Mouse (Mus musculus): ENCODE measurements around the gene Serpina3j. TPM values are rescaled to one million over a fixed set of nuclear protein-coding genes. Genes with fewer than 3 reads are reported as not detected.
"Not testable (repeated sequence)": the region's sequence is repeated elsewhere in the genome, so short reads cannot be mapped to it uniquely, and the experiment has no call there.

Serpina3j gene
- total RNA-seq (2021): not detected
- long read RNA-seq, experiment 1: 0 reads
- long read RNA-seq, experiment 2: 0 reads

DNA sequence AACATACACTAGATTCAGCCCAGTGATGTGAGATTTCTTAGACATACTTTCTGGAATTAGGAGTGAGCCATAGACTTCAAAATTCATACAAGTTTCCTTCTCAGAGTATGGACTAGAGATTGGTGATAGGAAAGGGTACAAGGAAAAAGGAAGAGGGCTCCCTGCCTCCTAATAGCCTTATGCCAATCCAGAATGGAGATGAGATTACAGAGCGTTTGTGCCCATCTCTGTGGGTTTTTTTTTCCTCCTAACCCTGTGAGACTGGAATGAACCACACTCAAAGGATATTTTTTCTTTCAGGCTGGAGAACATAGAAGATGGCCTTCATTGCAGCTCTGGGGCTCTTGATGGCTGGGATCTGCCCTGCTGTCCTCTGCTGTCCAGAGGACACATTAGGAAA, at the start of gene Serpina3j:
Serpina3j (plus strand) TSS at position 301 of the 400 bp plus-strand sequence.
- DNase-seq (ENCODE audit: low spot score): no peak

DNA sequence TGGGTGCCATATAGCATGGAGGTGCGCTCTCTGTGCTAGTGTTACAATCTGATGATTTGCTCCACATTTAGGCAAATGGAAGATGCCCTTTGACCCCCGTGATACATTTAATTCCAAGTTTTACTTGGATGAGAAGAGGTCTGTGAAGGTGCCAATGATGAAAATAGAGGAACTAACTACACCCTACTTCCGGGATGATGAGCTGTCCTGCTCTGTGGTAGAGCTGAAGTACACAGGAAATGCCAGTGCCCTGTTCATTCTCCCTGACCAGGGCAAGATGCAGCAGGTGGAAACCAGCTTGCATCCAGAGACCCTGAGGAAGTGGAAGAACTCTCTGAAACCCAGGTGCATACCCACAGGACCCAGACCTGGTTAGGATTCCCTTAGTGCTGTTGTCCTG, 48.0 kb upstream of the Serpina3j start:
- no peak for DNase-seq (ENCODE audit: low spot score)

DNA sequence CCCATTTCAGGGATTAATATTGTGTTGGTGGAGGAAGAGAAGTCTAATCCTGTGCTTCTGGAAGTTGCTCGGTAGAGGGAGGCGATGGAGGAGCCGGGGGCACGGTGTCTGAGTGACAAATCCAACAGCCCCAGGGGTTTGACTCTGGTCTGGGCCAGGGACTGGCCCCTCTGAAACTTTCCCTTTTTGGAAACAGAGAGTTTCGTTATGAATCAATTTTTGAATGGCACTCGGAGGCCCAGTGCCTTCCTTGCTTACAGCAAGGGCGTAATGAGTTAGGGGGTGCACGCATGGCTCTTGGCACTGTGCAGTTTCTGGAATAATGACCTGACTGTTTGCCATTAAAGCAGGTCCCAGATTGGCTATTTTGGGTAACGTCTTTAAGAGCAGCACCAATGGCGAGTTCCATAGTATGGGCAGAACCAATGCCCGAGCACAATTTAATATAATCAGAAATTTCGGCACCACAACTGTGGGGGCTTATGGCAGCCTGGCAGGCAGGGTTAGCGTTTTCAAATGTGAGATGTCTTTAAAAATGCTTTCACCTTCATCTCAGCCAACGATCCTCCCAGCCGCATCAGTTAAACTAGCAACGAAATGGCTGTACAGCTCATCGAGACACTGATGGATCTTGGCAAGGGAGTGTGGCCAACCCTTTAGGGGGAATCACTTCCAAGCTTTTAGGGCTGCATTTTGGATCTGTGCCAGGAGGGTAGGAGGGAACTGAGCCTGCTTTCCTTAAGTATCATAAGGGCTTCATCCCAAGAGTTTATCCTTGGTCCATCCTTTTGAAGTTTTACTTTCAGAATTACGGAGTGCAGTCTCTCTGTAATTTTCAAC, 35.9 kb upstream of the Serpina3j start:
- no peak for DNase-seq (ENCODE audit: low spot score)

DNA sequence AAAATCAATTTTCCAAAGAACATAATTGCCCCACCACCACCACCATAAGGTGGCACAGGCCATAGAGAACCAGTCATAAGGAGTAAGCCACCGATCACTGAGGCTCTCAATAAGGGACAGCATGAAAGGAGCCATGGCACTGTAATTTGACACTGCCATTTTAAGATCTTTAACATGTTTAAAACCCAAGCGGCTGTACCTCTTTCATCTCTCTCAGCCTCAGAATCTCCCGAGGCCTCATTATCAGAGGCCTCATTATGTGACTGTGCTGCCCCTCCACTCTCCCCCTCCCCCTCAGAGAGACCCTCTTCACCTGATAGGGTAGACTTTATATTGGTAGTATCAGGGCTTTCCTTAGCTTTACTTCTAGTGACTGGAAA, 35.3 kb upstream of the Serpina3j start:
- DNase-seq (ENCODE audit: low spot score): no peak

DNA sequence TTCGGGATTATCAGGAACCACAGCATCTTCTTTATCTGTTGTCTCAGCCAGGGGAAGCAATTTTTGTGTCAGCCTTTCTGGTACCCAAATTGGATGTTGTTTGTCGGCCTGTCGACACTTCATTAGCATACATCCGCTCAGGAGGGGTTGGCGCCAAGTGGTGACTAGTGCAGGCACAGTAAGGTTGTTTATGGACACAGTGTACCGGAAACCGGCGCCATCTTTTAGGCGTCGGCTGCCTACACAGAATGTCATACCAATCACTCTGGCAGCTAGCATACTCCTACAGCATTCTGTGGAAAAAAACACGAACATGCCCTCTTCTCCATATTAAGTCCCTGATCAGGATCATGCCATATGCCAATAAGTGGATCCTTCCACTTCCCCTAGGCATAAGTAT, 31.0 kb upstream of the Serpina3j start:
- DNase-seq (ENCODE audit: low spot score): no peak

DNA sequence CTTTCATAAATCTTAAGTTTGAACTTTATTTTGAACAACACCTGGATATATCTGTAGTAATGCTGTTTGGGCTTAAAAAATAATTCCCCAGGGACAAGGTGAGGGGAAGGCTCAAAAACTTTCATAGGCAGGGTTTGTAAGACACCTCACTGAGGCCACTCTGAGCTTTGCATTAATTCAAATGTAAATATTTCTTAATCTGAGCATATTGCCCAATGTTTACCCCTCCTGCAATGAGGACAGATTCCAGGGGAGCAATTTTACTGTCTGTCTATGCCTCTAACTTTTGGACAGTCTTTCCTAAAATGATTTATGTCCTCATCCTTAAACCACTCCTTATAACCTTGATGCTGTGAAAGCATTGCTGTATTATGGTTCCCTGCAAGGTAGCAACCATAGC, 26.0 kb upstream of the Serpina3j start:
- no peak for DNase-seq (ENCODE audit: low spot score)

DNA sequence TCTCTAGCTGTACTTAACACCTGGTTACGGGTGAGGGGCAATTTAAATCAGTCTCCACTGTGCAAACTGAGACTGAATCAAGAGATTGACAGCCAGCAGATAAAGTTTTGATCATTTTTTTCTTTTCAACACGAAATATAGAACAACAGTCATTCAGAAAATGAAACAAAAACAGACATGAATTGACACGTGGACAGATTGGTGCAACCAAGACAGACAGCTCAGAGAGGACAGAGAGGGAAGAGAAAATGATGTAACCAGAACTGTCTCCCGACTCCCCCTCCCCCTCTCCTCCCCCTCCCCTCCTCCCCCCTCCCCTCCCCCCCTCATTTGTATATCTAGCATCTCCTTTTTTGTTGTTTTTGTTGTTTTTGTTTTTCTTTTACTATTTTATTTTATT, 24.5 kb upstream of the Serpina3j start:
- DNase-seq (ENCODE audit: low spot score): no peak

DNA sequence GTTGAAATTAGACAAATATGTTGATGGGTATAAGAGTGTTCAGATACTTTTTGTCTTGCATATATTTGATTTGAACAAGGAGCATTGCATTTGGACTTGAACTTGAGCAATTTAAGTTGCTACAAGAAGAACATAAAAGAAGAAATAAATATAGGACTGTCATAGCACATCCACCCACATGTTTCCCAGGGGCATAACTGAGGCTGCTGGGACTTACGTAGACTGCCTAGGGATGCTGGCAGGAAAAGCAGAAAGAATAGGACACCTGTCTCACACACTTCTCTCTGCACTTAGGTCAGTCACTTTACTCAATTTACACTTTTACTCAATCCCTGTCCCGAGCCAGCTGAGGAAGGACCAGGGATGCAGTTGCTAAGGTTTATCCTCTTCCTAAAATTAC, 20.4 kb upstream of the Serpina3j start:
- no peak for DNase-seq (ENCODE audit: low spot score)

DNA sequence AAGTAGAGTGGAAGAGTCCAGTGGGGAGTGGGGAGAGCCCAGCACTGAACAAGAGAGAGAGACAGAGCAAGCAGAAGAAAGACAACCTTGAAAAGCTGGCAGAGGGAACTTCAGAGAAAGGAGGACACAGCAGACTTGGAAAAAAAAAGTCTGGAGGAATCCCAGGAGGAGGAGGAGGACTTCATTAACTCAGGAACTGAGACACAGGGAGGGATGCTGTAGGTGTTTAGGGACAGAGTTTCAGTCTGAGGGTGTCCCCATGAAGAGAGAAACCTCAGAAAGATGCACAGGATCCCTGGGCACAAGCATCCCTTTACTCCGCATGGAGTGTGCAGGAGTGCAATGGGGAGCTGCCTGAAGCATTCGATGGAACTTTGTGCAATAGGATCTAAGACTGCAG, 16.3 kb upstream of the Serpina3j start:
- DNase-seq (ENCODE audit: low spot score): no peak

DNA sequence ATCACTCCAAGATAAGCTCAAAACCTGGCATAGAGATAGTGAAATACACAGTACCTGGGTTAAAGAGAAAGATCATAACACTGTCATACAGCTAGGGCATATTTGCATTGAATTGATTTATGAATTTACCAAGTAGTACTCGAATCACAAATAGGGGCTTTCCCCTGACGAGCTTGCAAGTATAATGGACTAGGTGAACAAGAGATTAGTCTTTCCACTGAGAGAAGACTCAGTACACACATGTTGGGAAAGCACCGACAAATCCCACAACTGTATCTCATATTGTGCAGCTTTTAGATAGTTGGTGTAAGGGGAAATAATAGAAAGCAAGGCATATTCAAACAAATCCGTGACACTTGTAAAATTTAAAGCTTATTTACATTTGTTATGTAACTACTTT, 8.4 kb upstream of the Serpina3j start:
- DNase-seq (ENCODE audit: low spot score): no peak

DNA sequence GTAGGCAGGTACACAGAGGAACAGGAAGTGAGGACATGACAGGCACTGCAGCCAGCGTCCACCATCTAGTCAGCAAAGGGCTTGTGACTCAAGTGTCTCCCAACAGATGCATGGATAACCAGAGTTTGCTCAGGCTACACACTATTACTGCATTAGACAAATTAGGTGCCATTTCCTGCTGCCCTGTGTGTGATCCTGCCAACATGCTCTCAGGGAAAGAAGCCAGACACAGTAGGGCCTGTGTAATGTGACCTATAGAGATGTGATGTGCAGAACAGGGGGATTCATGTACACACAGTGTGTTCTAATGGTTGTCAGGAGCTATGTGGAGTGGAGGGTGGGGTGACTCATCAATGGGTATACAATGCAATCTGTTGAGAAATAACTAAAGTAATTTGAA, 8.1 kb downstream of the Serpina3j start:
- no peak for DNase-seq (ENCODE audit: low spot score)

DNA sequence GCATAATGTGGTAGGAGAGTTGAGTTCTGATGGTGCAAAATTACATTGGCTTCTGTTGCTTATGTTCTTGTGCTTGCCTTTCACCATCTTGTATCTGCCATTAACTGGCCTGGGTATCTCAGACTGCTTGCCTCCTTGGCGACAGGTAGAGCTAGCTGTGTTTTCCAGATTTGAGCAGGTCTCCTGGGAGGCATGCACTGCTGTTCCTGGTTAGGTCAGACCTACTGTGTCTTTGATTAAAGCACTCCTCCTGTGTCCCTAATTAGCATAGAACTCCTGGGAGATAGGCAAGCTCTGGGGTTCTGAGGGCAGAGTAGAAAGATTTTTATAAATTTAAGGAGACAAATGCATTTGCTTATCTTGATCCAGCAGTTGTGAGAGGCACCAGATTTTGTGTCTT, 17.3 kb downstream of the Serpina3j start:
- no peak for DNase-seq (ENCODE audit: low spot score)

DNA sequence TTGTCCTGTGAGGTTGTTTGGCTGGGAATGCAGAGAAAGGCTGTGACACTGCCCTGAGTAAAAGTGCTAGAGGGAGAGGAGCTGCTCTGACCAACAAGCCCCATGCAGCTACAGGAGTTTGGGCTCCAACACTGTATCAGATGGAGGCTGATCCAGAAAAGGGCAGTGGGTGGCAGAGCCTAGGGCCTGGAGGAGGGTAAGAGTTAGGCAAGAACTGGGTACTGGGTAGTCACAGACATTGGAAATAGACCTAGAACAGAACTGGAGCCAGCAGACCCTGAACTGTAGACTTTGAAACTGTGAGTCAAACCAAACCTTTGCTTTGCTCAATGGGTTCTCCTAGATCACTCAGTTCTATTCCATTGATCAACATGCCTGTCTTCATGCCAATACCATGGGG, 22.5 kb downstream of the Serpina3j start:
- DNase-seq (ENCODE audit: low spot score): not testable (repeated sequence)

DNA sequence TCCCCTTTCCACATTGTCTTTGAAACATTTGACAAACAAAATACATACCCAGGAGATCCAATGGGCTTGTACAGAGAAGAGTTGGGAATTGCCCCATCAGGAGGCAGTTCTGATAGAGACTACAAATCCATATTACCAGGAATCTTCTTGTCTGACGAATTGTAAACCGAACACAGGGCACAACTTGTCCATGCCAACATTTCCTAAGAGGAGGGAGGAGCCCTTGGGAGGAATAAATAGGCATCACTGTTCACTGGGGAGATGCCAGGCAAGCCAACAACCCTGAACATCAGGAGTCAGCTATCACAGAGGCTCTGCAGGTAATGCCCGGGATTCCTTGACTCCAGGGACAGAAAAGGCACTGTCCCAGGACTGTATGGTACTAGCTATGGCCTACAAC, 23.9 kb downstream of the Serpina3j start, which contains the start of the genes Serpina3k and Serpina3m:
Serpina3k (plus strand) TSS at position 261 of the 400 bp plus-strand sequence.
Serpina3m (plus strand) TSS at position 261 of the 400 bp plus-strand sequence.
- DNase-seq (ENCODE audit: low spot score): not testable (repeated sequence)

DNA sequence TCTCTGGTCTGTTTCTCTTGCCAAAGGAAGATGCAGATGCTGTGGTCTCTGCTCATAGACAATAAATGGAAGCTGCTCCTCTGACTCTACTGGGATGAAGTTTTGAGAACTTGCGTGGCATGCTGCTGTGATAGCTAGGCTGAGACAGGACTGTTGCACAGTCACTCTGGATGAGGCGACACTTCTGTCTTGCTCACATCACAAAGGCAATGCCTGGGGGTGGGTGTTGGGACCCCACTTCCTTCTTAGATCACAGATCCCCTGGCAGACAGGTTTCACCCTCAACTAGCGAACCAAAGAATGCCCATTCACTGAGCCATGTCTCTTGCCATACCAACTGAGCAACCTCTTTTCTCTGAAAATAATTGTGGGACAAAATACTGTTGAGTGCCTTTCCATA, 24.4 kb downstream of the Serpina3j start:
- no peak for DNase-seq (ENCODE audit: low spot score)

DNA sequence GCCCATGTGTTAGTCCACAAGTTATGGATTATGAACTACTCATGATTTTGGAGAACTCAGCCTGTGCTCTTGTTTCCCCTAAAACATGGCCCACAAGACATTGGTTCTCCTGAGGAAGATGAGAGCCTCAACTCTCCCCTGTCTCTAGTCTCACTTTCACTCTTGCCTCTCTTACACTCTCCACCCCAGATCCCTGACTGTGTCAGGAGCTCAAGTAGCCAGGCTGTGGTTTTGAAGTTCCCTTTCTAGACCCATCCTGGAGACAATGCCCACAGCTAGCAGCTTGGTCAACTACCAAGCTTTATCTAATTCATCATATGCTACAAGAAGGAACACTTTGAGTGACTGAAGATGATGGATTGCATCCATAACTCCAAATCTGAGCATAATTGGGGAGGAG, 28.1 kb downstream of the Serpina3j start:
- not testable (repeated sequence) for DNase-seq (ENCODE audit: low spot score)

DNA sequence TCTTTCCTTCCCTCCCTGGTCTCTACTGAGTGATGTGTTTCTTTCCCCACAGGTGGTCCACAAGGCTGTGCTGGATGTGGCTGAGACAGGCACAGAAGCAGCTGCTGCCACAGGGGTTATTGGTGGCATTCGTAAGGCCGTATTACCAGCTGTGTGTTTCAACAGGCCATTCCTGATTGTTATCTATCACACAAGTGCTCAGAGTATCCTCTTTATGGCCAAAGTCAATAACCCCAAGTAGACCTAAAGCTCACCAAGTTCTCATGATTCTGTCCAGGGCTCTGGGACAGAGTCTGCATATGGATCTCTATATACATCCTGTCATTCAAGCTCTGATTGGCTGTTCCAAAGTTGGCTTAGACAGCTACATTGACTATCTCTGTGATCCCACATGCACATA, 30.8 kb downstream of the Serpina3j start:
- DNase-seq (ENCODE audit: low spot score): no peak

DNA sequence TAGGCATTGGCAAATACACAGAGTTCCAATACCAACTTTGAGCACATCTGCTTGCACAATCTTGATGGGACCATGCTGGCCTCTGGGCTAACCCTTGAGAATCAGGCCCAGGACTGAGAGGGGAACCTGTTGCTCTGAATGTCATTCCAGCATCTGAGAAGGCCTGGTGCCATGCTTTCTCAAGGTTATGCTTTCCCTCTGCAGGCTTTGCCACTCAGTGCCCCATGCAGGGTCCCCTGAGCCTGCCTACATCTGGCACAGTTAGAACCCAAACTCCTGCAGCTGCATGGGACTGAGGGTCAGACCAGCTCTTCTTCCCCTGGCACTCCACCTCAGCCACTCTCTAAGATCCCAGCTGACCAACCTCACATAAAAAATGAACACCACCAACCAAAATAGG, 31.4 kb downstream of the Serpina3j start:
- no peak for DNase-seq (ENCODE audit: low spot score)

DNA sequence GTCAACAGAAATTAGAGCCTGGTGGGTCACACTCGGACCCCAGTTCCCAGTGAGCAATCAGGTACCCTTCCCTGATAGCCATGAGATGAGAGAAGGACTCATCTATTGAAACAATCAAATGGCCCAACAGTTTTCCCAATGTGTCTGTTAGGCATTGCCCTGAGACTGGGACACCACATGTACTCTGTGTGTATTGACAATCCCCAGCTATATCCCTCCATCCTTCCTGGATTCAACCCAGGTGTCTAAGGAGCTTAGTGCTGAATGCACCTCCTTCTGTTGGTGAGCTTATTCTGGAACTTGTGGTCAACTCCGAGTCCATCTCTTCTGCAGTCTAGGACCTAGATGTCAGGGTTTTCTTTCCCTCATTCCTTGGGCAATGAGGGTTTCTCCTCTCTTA, 32.7 kb downstream of the Serpina3j start:
- DNase-seq (ENCODE audit: low spot score): no peak

DNA sequence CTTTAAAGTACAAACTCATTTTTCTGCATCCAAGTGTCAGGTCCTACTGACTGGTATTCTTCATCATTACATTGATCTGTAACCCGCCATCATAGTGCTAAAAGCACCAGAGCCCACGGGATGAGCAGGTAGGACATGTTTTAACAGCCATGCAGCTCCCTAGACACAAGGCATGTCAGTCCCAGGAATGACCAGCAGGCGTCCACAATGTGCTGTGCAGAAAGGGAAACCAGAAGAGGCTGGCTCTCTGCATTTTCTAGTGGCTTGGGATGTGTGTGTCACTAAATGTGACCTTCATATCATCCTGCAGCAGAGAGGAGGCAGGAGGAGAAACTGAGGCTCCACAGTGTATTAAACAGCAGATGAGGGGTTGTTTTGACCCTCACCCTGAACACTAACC, 37.5 kb downstream of the Serpina3j start:
- peak; percentile 34 for DNase-seq (ENCODE audit: low spot score)

DNA sequence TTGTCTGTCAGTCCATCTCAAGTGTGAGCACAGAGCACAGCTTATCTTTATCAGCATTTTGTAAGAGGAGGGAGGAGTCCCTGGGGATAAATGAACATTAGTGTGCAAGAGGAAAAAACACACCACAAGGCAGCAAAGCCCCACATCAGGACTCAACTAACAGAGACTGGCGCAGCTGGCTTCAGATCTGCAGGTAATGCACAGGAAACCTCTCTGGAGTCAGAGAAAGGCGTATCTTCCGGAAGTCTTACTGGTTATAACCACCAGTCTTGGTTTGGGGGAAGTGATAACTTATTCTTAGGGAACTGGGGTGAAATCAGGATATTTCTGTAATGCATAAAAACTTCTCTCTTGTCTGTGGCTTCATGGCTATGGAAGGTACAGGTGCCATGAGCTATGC, 41.7 kb downstream of the Serpina3j start:
- no peak for DNase-seq (ENCODE audit: low spot score)

DNA sequence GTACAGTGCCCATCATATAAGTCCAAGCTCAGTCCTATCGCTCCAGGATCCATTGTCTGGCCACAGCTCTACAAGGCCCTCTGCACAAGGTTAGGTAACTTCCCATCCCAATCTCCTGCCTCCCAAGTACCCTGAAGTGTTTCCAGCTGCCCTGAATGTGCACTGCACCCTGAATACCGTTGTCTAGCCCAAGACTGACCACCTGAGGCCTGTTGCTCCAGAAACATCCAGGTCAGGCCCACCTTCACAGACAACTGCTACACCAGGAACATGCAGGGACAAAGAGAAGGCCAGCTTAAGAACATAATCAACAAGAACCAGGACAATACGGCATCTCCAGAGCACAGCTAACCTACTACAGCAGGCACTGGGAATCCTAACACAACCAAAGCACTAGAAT, 55.6 kb downstream of the Serpina3j start:
- DNase-seq (ENCODE audit: low spot score): no peak
